Mouse (Mus musculus): ENCODE results near the gene Scp2d1.
"Not testable (repeated sequence)": the region's sequence is repeated elsewhere in the genome, so short reads cannot be mapped to it uniquely, and the experiment has no call there.

Scp2d1 gene

GRCm38 (mm10) chr2:144823356-144823755 lies at the start of gene Scp2d1:
TSS of gene Scp2d1 (plus strand) at chr2:144823656.
- DNase-seq (ENCODE audit: low spot score in 2 of 2) = not testable (repeated sequence)

- no peak for DNase-seq (ENCODE audit: low spot score in 2 of 2)
Observed at GRCm38 (mm10) chr2:144774636-144775160, 48.8 kb upstream of the Scp2d1 start.

GRCm38 (mm10) chr2:144775626-144776025 lies 47.8 kb upstream of the Scp2d1 start:
- DNase-seq (ENCODE audit: low spot score in 2 of 2) = no peak

- no peak for DNase-seq (ENCODE audit: low spot score in 2 of 2)
Observed at GRCm38 (mm10) chr2:144779263-144779662, 44.2 kb upstream of the Scp2d1 start.

- DNase-seq (ENCODE audit: low spot score in 2 of 2) = no peak
Observed at GRCm38 (mm10) chr2:144780731-144781130, 42.7 kb upstream of the Scp2d1 start.

- no peak for DNase-seq (ENCODE audit: low spot score in 2 of 2)
Observed at GRCm38 (mm10) chr2:144781871-144782270, 41.6 kb upstream of the Scp2d1 start.

GRCm38 (mm10) chr2:144782481-144782880 lies 41.0 kb upstream of the Scp2d1 start:
- no peak for DNase-seq (ENCODE audit: low spot score in 2 of 2)

- no peak for DNase-seq (ENCODE audit: low spot score in 2 of 2)
Observed at GRCm38 (mm10) chr2:144783190-144783589, 40.3 kb upstream of the Scp2d1 start.

- DNase-seq (ENCODE audit: low spot score in 2 of 2) = no peak
Observed at GRCm38 (mm10) chr2:144783831-144784230, 39.6 kb upstream of the Scp2d1 start.

- no peak for DNase-seq (ENCODE audit: low spot score in 2 of 2)
Observed at GRCm38 (mm10) chr2:144791671-144792294, 31.7 kb upstream of the Scp2d1 start.

- DNase-seq (ENCODE audit: low spot score in 2 of 2) = no peak
Observed at GRCm38 (mm10) chr2:144797515-144797914, 25.9 kb upstream of the Scp2d1 start.

GRCm38 (mm10) chr2:144807766-144808754 lies 15.4 kb upstream of the Scp2d1 start:
- no peak for DNase-seq (ENCODE audit: low spot score in 2 of 2)

- no peak for DNase-seq (ENCODE audit: low spot score in 2 of 2)
Observed at GRCm38 (mm10) chr2:144828457-144828985, 5.1 kb downstream of the Scp2d1 start.

- DNase-seq (ENCODE audit: low spot score in 2 of 2) = no peak
Observed at GRCm38 (mm10) chr2:144836667-144837311, 13.3 kb downstream of the Scp2d1 start.

- DNase-seq (ENCODE audit: low spot score in 2 of 2) = no peak
Observed at GRCm38 (mm10) chr2:144837312-144837679, 13.8 kb downstream of the Scp2d1 start.

- no peak for DNase-seq (ENCODE audit: low spot score in 2 of 2)
Observed at GRCm38 (mm10) chr2:144868827-144869226, 45.4 kb downstream of the Scp2d1 start.

Data from thymus, postnatal 10 days (tissue).